Mouse (Mus musculus) brain, embryonic 14.5 days (tissue): ENCODE measurements at regions not wholly inside any gene's neighbourhood (a gene's known extent, or its start where the extent isn't known, plus 50 kb on each side); places are given as distances from the start of the nearest gene placed in this dataset.

Source experiments
- CTCF ChIP-seq: fragments of 200-500 bp; IDR thresholded peaks from 2 replicates; pipeline ENCODE4 v1.5.1; 2012; ENCODE audit warnings: inconsistent platforms, mild to moderate bottlenecking, moderate library complexity, borderline replicate concordance; ENCODE audit not compliant: insufficient read depth, insufficient read length; ENCODE audit errors: extremely low read depth
- POLR2A ChIP-seq: fragments of 200-500 bp; IDR thresholded peaks from 2 replicates; pipeline ENCODE4 v1.6.1; 2012; ENCODE audit warnings: mild to moderate bottlenecking, inconsistent platforms, borderline replicate concordance; ENCODE audit not compliant: poor library complexity, insufficient read depth, insufficient read length, severe bottlenecking; ENCODE audit errors: extremely low read depth

DNA sequence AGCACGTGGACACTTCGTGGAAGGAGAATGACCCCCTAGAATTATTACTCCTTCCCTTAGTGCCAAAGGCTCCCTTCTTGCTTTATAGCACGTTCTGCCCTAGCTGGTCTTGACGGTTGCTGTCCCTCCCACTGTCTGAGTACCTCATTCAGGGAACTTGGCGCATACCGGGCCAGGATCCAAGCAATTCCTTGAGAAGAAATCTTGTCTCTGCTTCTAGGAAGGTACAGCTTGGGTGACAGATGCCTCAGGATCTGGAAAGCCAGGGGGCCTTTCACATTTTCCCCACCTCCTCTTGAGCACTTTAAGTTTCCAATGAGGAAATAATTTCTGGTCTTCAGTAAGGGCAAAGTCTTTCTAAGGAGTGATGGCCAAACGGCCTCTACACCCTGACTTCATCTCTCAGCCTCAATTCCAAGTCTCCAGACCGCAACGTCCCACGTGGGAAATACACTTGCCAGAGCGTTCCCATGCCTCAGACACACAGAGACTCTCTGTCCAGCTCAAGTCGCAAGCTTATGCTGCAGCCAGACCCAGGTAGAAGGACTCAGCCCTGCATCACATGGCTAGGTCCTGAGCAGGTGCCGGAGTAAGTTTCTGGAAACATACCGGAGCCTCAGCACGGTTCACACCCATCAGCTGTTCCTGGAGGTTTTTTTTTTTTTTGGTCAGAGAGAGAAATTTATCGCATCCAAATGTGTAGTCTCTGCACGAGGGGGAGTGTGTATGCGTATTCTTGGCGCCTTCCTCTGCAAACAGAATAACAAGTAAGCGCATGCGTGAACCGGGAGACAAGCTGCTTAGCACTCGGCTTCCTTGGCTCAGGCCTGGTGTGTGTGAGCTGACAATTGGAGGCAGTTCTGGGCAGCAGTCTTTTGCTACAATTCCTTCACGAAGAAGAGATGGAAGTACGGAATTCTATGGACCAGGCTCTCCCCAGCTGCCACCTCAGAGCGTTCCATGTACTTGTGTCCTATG lies 171.7 kb upstream of the Kazn start:
- TF ChIP-seq POLR2A = no peak
- TF ChIP-seq CTCF = no peak
